Mouse (Mus musculus) brain, adult 2 months (tissue): Measurements from ENCODE around the gene Nup43.
"Not testable (repeated sequence)": the region's sequence is repeated elsewhere in the genome, so short reads cannot be mapped to it uniquely, and the experiment has no call there.

Experiments
- DNase-seq: peaks from one replicate; pipeline ENCODE4 v3.0.0; 2011; ENCODE audit warnings: low read depth, low spot score

The Nup43 gene

DNA sequence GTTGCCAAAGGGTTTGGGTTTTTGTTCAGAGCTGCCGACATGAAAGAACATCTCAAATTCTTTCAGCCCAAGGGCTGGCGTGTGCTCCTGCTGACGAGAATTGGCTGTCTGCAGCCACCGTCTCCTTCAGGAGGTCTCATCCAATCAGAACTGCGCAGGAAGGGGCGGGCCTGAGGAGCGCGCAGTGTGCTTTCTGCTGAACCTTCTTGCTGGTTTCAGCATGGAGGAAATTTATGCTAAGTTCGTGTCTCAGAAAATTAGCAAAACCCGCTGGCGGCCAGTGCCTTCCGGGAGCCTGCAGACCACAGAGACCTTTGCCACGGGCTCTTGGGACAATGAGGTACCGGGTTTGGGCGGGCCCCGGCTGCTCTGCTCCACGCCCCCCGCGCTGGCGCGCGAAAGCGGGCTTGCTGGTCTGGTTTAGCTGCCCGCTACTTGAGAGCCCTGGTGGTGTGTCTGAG lies at the start of gene Nup43:
Gene Nup43, plus strand, starts transcription at position 162 of the 461 bp plus-strand sequence.
- peak; percentile 97 for DNase-seq

DNA sequence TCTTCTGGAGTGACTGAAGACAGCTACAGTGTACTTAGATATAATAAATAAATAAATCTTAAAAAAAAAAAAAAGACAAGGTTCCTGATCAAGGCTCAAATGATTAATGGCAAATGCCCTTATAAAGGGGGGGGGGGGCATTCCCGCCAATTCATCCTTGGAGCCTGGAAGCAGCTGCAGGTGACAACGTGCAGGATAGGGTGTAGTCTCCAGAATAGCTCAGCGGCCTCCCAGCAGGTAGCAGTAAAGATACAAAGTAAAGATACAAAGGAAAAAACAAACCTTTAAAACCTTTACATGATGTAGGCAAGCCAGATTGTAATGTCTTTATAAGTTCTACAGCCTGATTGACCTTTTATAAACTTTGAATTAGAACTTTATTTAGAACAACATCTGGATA lies 49.7 kb upstream of the Nup43 start:
- DNase-seq, result not testable (repeated sequence)

- no peak for DNase-seq
Observed at GRCm38 (mm10) chr10:7619821-7620241, 47.5 kb upstream of the Nup43 start.

DNA sequence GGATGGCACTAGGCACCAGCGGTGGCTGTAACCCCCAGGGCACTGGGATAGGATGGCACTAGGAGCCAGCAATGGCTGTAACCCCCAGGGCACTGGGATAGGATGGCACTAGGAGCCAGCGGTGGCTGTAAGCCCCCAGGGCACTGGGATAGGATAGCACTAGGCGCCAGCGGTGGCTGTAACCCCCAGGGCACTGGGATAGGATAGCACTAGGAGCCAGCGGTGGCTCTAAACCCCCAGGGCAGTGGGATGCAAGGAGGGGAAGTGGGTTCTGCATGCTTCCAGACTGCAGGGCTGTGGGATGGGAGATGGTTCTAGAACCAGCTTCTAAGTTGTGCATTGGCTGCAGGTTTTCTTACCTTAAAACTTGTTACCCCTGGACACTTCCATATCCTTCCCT lies 46.6 kb upstream of the Nup43 start:
- no peak for DNase-seq

DNA sequence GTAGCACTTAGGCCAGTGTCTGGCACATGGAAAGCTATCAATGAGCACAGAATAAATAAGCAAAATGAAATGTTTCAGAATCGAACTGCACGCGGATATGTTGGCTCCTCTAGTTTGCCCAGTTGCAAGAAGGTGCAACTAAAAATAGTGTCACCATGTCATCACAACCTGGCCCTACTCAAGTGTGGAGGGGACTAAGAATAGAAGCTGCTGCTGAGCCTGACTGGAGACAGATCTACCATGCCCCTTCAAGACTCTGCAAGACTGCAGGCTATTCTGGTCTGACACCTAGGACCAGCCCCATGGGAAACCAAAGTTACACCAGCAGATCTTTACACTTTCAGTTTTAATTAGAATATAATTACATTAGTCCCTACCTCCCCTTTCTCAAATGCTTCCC lies 44.9 kb upstream of the Nup43 start:
- peak; percentile 50 for DNase-seq

DNA sequence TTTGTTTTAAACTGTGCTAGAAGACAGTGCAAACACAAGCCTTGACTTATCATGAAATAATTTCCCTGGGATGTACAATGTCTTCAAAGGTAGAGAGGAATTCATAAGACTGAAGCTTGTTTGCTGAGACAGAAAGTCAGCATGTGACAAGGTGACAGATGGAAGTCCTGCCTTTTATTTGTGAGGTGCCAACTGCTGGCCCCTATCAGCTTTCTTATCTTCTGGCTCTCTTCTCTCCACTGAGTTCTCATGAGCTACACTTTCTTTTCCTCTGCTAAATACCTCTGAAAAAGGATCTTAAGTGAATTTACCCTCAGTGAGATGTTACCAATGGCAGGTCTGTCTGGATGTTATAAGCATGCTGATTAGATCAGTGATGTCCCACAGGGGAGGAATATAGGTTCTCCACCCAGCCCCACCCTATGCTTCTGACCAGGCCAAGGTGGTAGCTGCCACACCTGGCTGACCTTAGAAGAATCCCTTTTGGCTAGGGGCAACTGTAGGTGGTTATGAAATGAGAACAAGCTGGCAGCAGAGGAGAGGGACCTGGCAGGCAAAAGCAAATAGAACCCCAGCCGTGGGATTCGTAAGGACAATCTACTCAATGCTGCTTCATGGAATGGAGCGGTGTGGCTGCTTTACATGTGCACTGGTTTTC lies 43.3 kb upstream of the Nup43 start:
- peak; percentile 41 for DNase-seq

- DNase-seq, result no peak
Observed at GRCm38 (mm10) chr10:7629092-7629491, 38.2 kb upstream of the Nup43 start.

- no peak for DNase-seq
Observed at GRCm38 (mm10) chr10:7630286-7630685, 37.0 kb upstream of the Nup43 start.

- DNase-seq, result no peak
Observed at GRCm38 (mm10) chr10:7630951-7631720, 36.2 kb upstream of the Nup43 start.

GRCm38 (mm10) chr10:7640366-7640765 lies 26.9 kb upstream of the Nup43 start:
- no peak for DNase-seq

- no peak for DNase-seq
Observed at GRCm38 (mm10) chr10:7645911-7646310, 21.4 kb upstream of the Nup43 start.

DNA sequence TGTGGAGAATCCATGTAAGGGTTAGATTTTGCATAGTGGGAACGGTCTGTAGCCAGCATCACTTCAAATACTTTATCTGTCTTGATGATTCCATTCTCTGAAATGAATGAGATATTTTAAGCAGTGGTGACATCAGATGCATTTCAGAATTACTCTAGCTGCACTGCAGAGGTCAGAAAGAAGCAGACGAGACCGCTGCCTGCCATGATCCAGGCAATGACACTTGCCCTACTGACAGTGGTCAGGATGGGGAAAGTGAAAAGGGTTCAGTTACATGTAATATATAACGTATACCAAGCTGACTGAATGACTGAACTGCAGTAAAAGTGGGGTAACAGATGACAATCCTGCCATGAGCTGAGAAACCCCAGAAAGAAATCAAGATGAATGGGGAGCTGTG lies 18.2 kb upstream of the Nup43 start:
- DNase-seq, result no peak

- DNase-seq, result no peak
Observed at GRCm38 (mm10) chr10:7651057-7651456, 16.2 kb upstream of the Nup43 start.

DNA sequence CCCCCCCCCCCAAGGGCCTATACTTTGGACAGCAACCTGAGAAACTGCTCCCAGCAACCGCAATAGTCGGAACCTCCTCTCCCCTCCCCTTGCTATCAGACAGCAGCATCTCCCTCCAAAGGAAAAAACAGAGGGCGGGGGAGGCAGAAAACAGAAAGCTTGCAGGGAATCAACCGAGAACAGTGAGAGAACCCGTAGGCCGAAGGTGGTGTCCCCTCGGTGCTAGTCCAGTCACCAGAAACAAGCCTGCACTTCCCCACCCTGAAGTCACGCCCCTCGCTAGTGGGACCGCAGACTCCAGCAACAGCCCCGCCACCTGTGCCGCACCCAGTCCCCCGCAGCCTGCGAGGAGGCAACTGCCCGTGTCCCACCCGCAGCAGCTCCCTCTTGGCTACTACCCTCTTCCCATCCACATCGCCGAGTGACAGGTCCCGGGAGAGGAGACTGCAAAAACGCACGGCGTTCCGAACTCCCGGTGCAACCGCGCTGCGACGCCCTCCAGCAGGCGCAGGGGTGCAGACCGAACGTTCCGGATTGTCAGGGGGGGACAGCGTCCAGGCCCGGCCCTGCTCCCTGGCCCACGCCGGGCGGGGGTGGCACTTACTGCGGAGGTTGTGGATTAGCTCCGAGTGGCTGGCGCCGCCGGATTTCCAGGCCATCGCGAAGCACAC lies 4.7 kb upstream of the Nup43 start:
- DNase-seq, result peak; percentile 81

DNA sequence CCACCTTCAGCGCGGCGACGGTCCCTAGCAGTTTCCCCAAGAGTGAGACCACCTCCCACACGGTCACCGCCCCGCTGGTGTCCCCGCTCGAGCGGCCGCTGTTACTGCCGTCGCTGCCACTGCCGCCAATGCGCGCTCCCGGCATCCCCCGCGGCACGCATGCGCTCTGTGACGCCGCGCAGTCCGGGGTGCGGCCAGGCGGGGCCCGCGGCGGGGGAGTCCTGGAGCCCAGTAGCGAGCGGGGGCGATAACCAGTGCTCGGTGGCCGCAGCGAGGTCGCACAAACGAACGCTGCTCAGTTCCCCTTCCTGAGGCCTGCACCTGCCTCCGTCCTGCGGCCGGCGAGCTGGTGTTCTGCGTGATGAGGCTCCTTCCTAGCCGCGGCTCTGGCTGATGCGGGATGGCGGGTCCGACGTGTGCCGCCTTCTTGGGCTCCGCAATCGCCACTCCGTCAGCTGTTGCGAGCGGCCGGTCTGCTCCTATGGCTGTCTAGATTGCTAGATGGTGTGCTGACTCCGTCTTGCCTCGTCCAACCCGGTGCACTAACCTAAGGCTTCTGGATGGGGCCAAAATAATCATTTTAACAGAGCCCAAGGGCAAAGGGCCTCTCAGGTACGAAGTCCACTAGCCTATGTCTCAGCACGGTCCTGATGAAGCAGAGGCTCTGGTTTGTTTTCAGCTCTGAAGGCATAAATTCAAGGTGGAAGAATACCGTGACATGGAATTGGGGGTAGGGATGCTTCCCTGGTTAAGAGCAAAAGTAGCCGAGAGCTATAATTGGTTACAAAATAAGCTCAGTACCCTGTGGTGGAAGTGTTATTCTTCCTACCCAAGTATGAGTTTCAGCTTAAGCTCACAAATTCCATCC lies 3.9 kb upstream of the Nup43 start:
- DNase-seq, result peak; percentile 97

GRCm38 (mm10) chr10:7664027-7664526 lies 3.2 kb upstream of the Nup43 start:
- DNase-seq, result no peak

DNA sequence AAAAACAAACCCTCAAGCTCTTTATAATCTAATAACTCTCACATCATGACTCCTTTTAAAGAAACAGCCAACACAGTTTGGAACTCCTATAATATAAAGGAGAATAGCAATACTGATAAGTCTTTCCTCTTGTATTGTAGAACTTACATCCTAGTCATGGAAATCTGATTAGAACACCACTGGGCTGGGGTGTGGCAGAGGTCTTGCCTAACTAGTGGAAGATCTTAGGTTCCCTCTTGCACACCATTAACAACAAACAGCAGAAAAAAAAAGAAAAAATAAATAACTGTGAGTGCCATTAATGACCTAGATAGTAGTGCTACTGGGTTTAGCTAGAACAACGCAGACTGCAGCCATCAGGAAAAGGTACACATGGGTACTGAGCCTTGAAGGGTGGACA lies 2.4 kb upstream of the Nup43 start:
- no peak for DNase-seq

- DNase-seq, result peak; percentile 55
Observed at GRCm38 (mm10) chr10:7673673-7674072, 6.4 kb downstream of the Nup43 start.

- peak; percentile 89 for DNase-seq
Observed at GRCm38 (mm10) chr10:7680731-7681301, 13.5 kb downstream of the Nup43 start, which contains the start of the genes Pcmt1 and Lats1. Gene Pcmt1 (minus strand): TSS chr10:7681136. Gene Lats1 (plus strand): TSS chr10:7681214.

GRCm38 (mm10) chr10:7681343-7682025 lies 14.2 kb downstream of the Nup43 start:
- DNase-seq, result peak; percentile 82
